Mouse (Mus musculus) thymus, postnatal 25 days (tissue): ENCODE results near the gene Ctsq.
"Not testable (repeated sequence)": the region's sequence is repeated elsewhere in the genome, so short reads cannot be mapped to it uniquely, and the experiment has no call there.

Source experiments
- DNase-seq: peaks from one replicate; pipeline ENCODE4 v3.0.0; 2022

The Ctsq gene

DNA sequence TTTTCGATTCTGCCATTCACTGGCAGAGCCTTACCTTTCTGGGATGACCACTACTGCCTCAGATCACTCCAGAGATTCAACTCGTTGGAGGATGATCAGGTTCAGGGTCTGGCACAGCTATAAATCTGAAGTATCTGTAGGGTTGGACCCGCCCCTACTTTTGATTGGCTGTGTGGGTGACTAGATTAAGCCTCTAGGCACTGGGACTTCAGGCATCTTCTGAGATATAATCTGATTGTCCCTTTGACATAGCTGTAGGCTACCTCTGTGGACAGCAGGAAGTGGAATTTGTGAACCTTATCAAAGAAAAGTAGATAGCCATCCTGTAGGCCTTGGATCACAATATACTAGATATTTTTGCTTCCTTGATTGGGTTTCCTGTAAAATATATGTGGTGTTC, at the start of gene Ctsq:
Gene Ctsq (minus strand): TSS at position 101 of the 400 bp plus-strand sequence.
- DNase-seq, result no peak

DNA sequence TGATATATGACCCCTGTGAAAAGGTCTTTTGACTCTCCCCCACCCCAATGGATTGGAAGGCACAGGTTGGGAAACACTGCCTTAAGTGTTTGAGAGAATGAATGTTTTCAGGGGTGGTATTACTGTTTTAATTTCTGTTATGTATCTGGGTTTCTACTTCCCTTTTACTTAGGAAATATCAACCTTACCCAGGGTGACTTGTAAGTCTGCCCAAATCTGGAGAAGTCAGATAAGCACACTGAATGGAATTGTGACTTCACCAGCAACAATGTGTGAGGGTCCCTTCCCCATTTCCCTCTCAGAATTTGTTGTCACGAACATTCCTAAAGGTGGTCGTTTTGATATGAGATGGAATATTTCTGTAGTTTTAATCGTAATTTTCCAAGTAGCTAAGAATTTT, 17.6 kb downstream of the Ctsq start:
- no peak for DNase-seq

DNA sequence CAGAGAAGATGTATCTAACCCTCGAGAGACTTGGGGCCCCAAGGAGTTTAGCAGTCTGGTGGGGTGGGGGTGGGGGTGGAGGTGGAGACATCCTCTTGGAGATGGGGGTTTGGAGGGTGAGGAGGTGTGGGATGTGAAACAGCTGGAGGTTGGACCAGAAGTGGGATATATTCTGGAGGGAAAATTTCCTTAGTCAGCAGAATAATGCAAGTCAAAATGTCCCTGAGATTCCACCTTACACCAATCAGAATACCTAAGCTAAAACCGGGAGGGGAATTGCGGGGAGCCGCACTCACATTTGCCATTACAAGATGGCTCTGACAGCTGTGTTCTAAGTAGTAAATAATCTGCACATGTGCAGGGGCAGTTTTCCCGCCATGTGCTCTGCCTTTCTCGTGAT, 18.6 kb downstream of the Ctsq start:
- DNase-seq, result no peak

DNA sequence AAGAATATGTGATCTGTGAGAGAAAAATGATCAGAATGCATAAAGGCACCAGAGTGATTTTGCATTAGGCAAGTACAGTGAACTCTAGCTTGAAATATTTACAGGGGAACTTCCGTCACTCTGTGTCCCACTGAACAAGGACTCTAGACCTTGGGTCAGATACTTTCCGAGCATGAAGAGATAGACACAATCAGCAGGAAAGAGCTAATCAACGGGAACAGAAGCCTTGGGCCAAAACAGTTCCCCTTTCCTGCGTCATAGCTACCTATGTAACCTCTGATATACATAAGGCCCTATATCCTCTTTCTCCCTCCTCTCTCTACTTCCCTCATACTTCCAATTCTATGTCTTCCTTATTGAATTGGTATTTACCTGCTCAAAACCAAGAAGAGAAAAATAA, 30.3 kb downstream of the Ctsq start:
- DNase-seq, result no peak

DNA sequence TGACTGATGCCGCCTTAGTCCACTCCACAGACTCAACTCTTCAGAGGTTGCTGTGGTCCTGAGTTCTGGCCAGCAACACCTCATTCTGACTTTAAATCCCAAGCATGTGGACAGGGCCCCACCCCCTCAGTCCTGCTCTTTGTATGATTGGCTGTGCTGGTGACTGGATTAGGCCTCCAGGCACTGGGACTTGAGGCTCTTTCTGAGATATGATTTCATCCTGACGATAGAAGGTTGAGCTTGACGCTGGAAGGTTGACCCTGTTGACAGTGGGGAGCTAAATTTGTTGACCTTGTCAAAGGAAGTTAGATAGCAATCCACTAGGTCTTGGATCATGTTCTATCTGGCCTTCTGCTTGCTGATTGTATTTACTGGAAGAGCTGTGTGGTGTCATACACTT, 34.6 kb downstream of the Ctsq start, which contains the start of gene Ctsj:
Gene Ctsj (minus strand): TSS at position 101 of the 400 bp plus-strand sequence.
- DNase-seq, result no peak

DNA sequence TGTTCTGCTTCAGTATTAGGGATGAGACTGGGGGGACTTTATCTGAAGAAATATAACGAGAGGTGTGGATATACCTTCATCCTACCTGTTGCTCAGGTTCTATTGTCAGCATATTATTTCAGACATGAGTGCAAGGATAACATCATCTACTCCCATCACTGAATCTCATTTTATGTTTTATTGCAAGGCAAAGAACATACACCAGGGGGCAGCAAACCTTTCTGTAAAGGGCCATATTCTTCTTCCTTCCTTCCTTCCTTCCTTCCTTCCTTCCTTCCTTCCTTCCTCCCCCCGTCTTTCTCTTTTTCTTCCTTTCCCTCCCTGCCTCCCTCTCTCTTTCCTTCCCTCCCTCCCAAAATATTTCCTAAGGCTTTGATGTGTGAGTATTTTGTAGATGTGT, 42.8 kb downstream of the Ctsq start:
- no peak for DNase-seq

DNA sequence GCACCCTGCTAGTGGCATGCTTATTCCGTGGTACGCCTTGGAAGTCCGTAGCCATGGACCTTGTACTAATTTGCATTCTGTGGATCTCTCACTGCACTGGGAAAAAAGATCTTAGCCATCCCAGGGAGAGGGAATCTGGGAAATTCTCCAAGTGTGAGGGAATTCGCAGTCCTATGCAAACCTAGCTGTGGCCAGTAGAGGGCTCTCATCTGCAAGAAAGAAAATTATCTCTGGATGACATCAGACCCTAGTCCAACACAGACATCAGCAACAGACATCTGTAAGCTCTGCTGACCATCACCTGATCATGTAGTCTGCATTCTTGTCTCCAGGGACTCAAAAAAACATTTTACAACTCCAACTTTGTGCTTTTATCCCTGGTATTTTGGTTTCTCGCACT, 53.5 kb downstream of the Ctsq start:
- DNase-seq, result not testable (repeated sequence)
